Mouse (Mus musculus): Measurements from ENCODE around the gene Anapc11. TPM values are rescaled to one million over a fixed set of nuclear protein-coding genes. Genes with fewer than 3 reads are reported as not detected.

Anapc11 gene
- total and polyA plus RNA-seq, 3 experiments, result 57.0 to 145 (median 108) TPM

DNA sequence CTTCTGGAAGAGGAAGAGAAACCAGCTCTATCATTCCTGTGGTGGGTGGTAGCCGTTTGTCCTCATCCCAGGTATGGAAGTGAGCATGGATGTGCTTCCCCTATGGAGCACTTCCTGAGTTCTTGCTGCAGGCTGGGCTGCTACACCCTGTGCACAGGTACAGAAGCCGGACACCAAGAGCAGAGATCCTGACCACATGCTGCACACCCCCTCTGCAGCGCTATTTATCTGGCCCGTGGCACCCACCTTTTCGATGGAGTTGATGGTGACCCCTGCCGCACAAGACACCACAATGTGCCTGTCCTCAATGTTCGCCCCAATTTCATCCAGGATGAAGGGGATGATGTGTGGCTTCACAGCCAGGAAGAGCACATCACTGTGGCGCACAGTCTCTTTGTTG is 43.6 kb downstream of the Anapc11 start:
- no peak for DNase-seq (ENCODE audit: extremely low read depth)
- in situ Hi-C loops (cut with MboI; ENCODE audit: low pct_ligation_motif_present, low pct_unique_long_range_greater_than_20kb, low sequenced_read_pairs) (no loop called here), dilution Hi-C loops (cut with MboI; ENCODE audit: extremely low pct_ligation_motif_present, extremely low pct_unique_long_range_greater_than_20kb, low sequenced_read_pairs) (no loop called here)

DNA sequence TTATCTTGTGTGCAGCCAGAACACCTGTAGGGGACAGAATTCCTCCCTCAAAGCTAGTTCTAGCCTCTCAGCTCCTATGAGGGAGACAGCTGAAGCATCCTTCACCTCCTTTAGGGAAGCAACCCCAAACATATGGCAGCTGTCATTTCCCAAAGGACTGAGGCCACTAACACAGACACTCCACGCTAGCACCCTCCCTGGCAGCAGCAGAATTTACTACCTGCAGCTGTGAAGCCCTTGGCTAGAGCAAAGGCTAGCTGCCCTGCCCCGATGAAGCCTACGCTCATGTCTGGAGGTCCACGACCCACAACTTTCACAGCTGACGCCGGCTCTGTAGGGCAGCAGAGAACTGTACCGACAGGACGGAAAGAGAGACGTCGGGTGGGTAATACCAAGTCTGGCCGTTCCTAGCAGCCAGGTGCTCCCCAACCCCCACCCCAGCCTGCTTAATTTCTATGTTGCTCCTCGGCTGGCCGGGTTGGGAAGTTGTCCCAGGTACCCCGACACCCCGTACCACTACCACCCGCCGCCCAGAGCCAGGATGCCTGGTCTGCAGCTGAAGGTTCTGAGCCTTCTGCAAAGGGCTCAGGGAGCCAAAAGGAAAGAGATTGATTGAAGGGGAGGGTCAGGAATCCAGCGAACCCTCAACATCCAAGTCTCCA is 44.8 kb downstream of the Anapc11 start:
- Histone ChIP-seq H3K27ac (ENCODE audit: insufficient read depth, low read depth) (peak overlapping the region; percentile 13; the same call in 1 of the 2 replicates), H3K79me2 (replicated peaks; ENCODE audit: control insufficient read depth, extremely low read depth, insufficient read depth, poor library complexity, severe bottlenecking) (no peaks in the 10 kb centered on the region), H3K27me3 (replicated peaks) (no peaks in the 10 kb centered on the region), H3K9ac (ENCODE audit: insufficient read depth, low read depth) (peak overlapping the region; percentile 79), H3K4me1 (ENCODE audit: control insufficient read depth in 1 of 2, insufficient read depth in 2 of 2) (peaks cover 25 to 54% of the 10 kb centered on the region in 2 experiments), H3K4me2 (ENCODE audit: insufficient read depth, low read depth, poor library complexity, severe bottlenecking) (peak overlapping the region; percentile 59), H3K4me3 (replicated peaks in 1 of 3; ENCODE audit: low read depth in 2 of 3, low read length in 2 of 3, poor library complexity in 1 of 3) (peak overlapping the region; percentile 57 to 70 (median 66)), H3K36me3 (replicated peaks in 1 of 2; ENCODE audit: control insufficient read depth in 1 of 2, insufficient read depth in 1 of 2, low read length in 1 of 2) (peaks cover 15 to 33% of the 10 kb centered on the region in 2 experiments), H3K9me3 (replicated peaks; ENCODE audit: low read length) (no peaks in the 10 kb centered on the region)
- dilution Hi-C loops (cut with MboI; ENCODE audit: extremely low pct_ligation_motif_present, extremely low pct_unique_long_range_greater_than_20kb, low sequenced_read_pairs) (no loop called here), in situ Hi-C loops (cut with MboI; ENCODE audit: low pct_ligation_motif_present, low pct_unique_long_range_greater_than_20kb, low sequenced_read_pairs) (no loop called here)
- no peak for DNase-seq (ENCODE audit: extremely low read depth)
- TF ChIP-seq CHD2 (IDR thresholded peaks at IDR 0.05; ENCODE audit: low read length) (peak; percentile 18; the same call in 1 of the 2 replicates), CTCF (conservative IDR thresholded peaks at IDR 0.05 in 1 of 2, IDR thresholded peaks at IDR 0.05 in 1 of 2; ENCODE audit: low read depth in 2 of 2, low read length in 2 of 2) (peak in 1 of 2 experiments; percentile 27; a peak in 1 of 4 replicates), MAZ (IDR thresholded peaks at IDR 0.05; ENCODE audit: low read depth, low read length) (no peak), JUND (conservative IDR thresholded peaks at IDR 0.05; ENCODE audit: low read depth, low read length) (no peak), TBP (conservative IDR thresholded peaks at IDR 0.05; ENCODE audit: low read depth, low read length) (no peak), ZKSCAN1 (IDR thresholded peaks at IDR 0.05; ENCODE audit: borderline replicate concordance, low read depth, low read length) (no peak), IRF4 (IDR thresholded peaks at IDR 0.05; ENCODE audit: low read depth, low read length) (no peak), USF2 (conservative IDR thresholded peaks at IDR 0.05; ENCODE audit: low read depth, low read length) (no peak), ZMIZ1 (IDR thresholded peaks at IDR 0.05; ENCODE audit: low read depth, low read length) (no peak)

More for the DNA sequence above, 43.6 kb downstream of the Anapc11 start:
- no peak for TF ChIP-seq MYC (IDR thresholded peaks at IDR 0.05; ENCODE audit: low read depth, low read length)
- TF ChIP-seq NELFE (IDR thresholded peaks at IDR 0.05; ENCODE audit: low read depth, low read length), result no peak
- no peak for TF ChIP-seq PAX5 (IDR thresholded peaks at IDR 0.05; ENCODE audit: low read length)
- TF ChIP-seq MAFK (IDR thresholded peaks at IDR 0.05; ENCODE audit: insufficient replicate concordance, low read length), result no peak
- no peak for TF ChIP-seq CTCF (conservative IDR thresholded peaks at IDR 0.05 in 1 of 2, IDR thresholded peaks at IDR 0.05 in 1 of 2; ENCODE audit: low read depth in 2 of 2, low read length in 2 of 2)
- no peak for TF ChIP-seq GABPA (IDR thresholded peaks at IDR 0.05; ENCODE audit: insufficient replicate concordance, low read depth, low read length)
- Histone ChIP-seq H3K4me3 (replicated peaks in 1 of 3; ENCODE audit: low read depth in 2 of 3, low read length in 2 of 3, poor library complexity in 1 of 3) (peak overlapping the region in 1 of 3 experiments; percentile 66), H3K27ac (ENCODE audit: insufficient read depth, low read depth) (no peak overlapping the region), H3K4me1 (ENCODE audit: control insufficient read depth in 1 of 2, insufficient read depth in 2 of 2) (peaks cover 14 to 42% of the 10 kb centered on the region in 2 experiments), H3K4me2 (ENCODE audit: insufficient read depth, low read depth, poor library complexity, severe bottlenecking) (no peak overlapping the region), H3K79me2 (replicated peaks; ENCODE audit: control insufficient read depth, extremely low read depth, insufficient read depth, poor library complexity, severe bottlenecking) (no peaks in the 10 kb centered on the region), H3K9me3 (replicated peaks; ENCODE audit: low read length) (no peaks in the 10 kb centered on the region), H3K36me3 (replicated peaks in 1 of 2; ENCODE audit: control insufficient read depth in 1 of 2, insufficient read depth in 1 of 2, low read length in 1 of 2) (peaks cover 15 to 41% of the 10 kb centered on the region in 2 experiments), H3K27me3 (replicated peaks) (no peaks in the 10 kb centered on the region), H3K9ac (ENCODE audit: insufficient read depth, low read depth) (0 out of 2 replicates have a peak overlapping the region, but pooled peaks have one; percentile 79)

Data from CH12.LX (cell line).